Mouse (Mus musculus) liver, embryonic 14.5 days (tissue): Measurements from ENCODE around the gene Rab3il1. TPM values are rescaled to one million over a fixed set of nuclear protein-coding genes. Genes with fewer than 3 reads are reported as not detected.

Experiments
- ATAC-seq: fragments of 200-750 bp; cut with Nextera tagmentation; 2 replicates; pipeline ENCODE4 v1.8.0; 2017; ENCODE audit warnings: moderate number of reproducible peaks, mild to moderate bottlenecking, moderate library complexity; ENCODE audit not compliant: insufficient read depth
- DNase-seq, 3 experiments: peaks; one replicate each; pipeline ENCODE4 v3.0.0-alpha.2; 2012 to 2013; ENCODE audit warnings: low read depth in 3 of 3, low spot score in 3 of 3
- H3K27ac ChIP-seq: fragments of 300-500 bp; sonication (generic); 2 replicates; pipeline ENCODE4 v1.5.1; 2014; ENCODE audit warnings: moderate library complexity, mild to moderate bottlenecking, control low read depth, inconsistent platforms
- H3K27me3 ChIP-seq: fragments of 300-500 bp; sonication (generic); 2 replicates; pipeline ENCODE4 v1.6.1; 2014; ENCODE audit warnings: mild to moderate bottlenecking, low read length, moderate library complexity; ENCODE audit not compliant: control insufficient read depth, insufficient read depth
- H3K36me3 ChIP-seq: fragments of 300-500 bp; sonication (generic); replicated peaks from 2 replicates; pipeline ENCODE4 v1.6.1; 2014; ENCODE audit warnings: low read depth; ENCODE audit not compliant: control insufficient read depth, insufficient read depth
- H3K4me1 ChIP-seq, 2 experiments: fragments of 200-500 bp in 1 of 2; fragments of 300-500 bp in 1 of 2; sonication (generic) in 1 of 2; replicated peaks; 2 replicates each; pipeline ENCODE4 v1.6.1; 2012 to 2014; ENCODE audit warnings: antibody characterized with exemption in 1 of 2, inconsistent platforms in 1 of 2, low read length in 1 of 2; ENCODE audit not compliant: control insufficient read depth in 2 of 2, insufficient read depth in 2 of 2
- H3K4me2 ChIP-seq: fragments of 300-500 bp; sonication (generic); 2 replicates; pipeline ENCODE4 v1.6.1; 2014; ENCODE audit warnings: low read depth, mild to moderate bottlenecking, control low read depth, moderate library complexity
- H3K4me3 ChIP-seq, 2 experiments: fragments of 200-500 bp in 1 of 2; fragments of 300-500 bp in 1 of 2; sonication (generic) in 1 of 2; 2 replicates each; pipeline ENCODE4 v1.5.1; 2012 to 2014; ENCODE audit warnings: low read depth in 2 of 2, low read length in 2 of 2, mild to moderate bottlenecking in 2 of 2, control low read depth in 1 of 2, inconsistent platforms in 1 of 2, moderate library complexity in 1 of 2; ENCODE audit not compliant: insufficient read depth in 1 of 2
- H3K9ac ChIP-seq: fragments of 300-500 bp; sonication (generic); replicated peaks from 2 replicates; pipeline ENCODE4 v1.6.1; 2014; ENCODE audit warnings: mild to moderate bottlenecking, control low read depth, moderate library complexity
- H3K9me3 ChIP-seq: fragments of 300-500 bp; sonication (generic); 2 replicates; pipeline ENCODE4 v1.6.1; 2016; ENCODE audit warnings: low read length, mixed read lengths; ENCODE audit not compliant: control insufficient read depth
- CTCF ChIP-seq: IDR thresholded peaks from 2 replicates; pipeline ENCODE4 v1.5.1; 2016; ENCODE audit warnings: antibody characterized with exemption, low read depth, control low read depth
- EP300 ChIP-seq: IDR thresholded peaks from 2 replicates; pipeline ENCODE4 v1.6.1; 2016; ENCODE audit warnings: antibody characterized with exemption, low read depth
- WGBS: fragments of 180-500 bp; shearing (Covaris S2); extraction: QIAGEN DNeasy Blood & Tissue Kit; methylation state at CpG from one replicate; pipeline ENCODE4 v1.1.7; 2014; ENCODE audit not compliant: insufficient replicate concordance; 5-methylcytosine and 5-hydroxymethylcytosine counted together
- polyA plus RNA-seq, 2 experiments: library from polyadenylated mRNA; depleted of rRNA in 1 of 2; stranded (reverse) in 1 of 2; unstranded in 1 of 2; fragments of >200 nt; fragmentation: Nextera tagmentation in 1 of 2; extraction: Ambion mirVana in 1 of 2; gene quantifications; 2 replicates each; pipeline versions ENCODE4 v1.2.1 to v1.2.3; 2012 to 2014

Gene Rab3il1
- polyA plus RNA-seq, 2 experiments = 122 to 240 TPM

GRCm38 (mm10) chr19:10071166-10071565 lies 69.7 kb downstream of the Rab3il1 start:
- H3K27ac ChIP-seq = no peak overlapping the region

GRCm38 (mm10) chr19:10071892-10072291 lies 70.4 kb downstream of the Rab3il1 start:
- Histone ChIP-seq H3K4me2 (no peak overlapping the region), H3K4me1 (no peaks in the 10 kb centered on the region; a peak in 1 of 4 replicates), H3K4me3 (no peak overlapping the region), H3K27me3 (no peaks in the 10 kb centered on the region), H3K36me3 (peaks cover 35% of the 10 kb centered on the region), H3K9ac (no peak overlapping the region), H3K27ac (no peak overlapping the region), H3K9me3 (no peaks in the 10 kb centered on the region)
- no peak for ATAC-seq
- no peak for DNase-seq
- WGBS = 68% methylated on average over 4 of the region's 4 CpGs
- TF ChIP-seq EP300 (no peak), CTCF (no peak)

More at GRCm38 (mm10) chr19:10071166-10071565, 69.7 kb downstream of the Rab3il1 start:
- DNase-seq (no peak), ATAC-seq (no peak)
- Histone ChIP-seq H3K4me3 (no peak overlapping the region), H3K9ac (no peak overlapping the region), H3K4me2 (no peak overlapping the region), H3K36me3 (peaks cover 29% of the 10 kb centered on the region), H3K9me3 (no peaks in the 10 kb centered on the region), H3K27me3 (no peaks in the 10 kb centered on the region), H3K4me1 (peaks cover 0 to 4% of the 10 kb centered on the region in 2 experiments; a peak in 3 of 4 replicates)
- WGBS = 74% methylated on average over 5 of the region's 5 CpGs
- TF ChIP-seq CTCF (no peak), EP300 (no peak)

- whole genome bisulfite sequencing = 73% methylated on average over 5 of the region's 5 CpGs
Observed at GRCm38 (mm10) chr19:10073145-10073544, 71.7 kb downstream of the Rab3il1 start.

GRCm38 (mm10) chr19:10078392-10078791 lies 76.9 kb downstream of the Rab3il1 start:
- ATAC-seq (no peak), DNase-seq (no peak)
- Histone ChIP-seq H3K27ac (no peak overlapping the region), H3K4me3 (no peak overlapping the region), H3K4me1 (no peaks in the 10 kb centered on the region), H3K9me3 (no peaks in the 10 kb centered on the region), H3K27me3 (no peaks in the 10 kb centered on the region), H3K9ac (no peak overlapping the region), H3K4me2 (no peak overlapping the region), H3K36me3 (peaks cover 50% of the 10 kb centered on the region)
- WGBS = 79% methylated on average over 6 of the region's 6 CpGs
- TF ChIP-seq EP300 (no peak), CTCF (no peak)

More at GRCm38 (mm10) chr19:10073145-10073544, 71.7 kb downstream of the Rab3il1 start:
- no peak for ATAC-seq
- H3K4me1 ChIP-seq = no peaks in the 10 kb centered on the region
- no peak overlapping the region for H3K27ac ChIP-seq
- peaks cover 37% of the 10 kb centered on the region for H3K36me3 ChIP-seq
- H3K4me3 ChIP-seq = no peak overlapping the region
- no peak for DNase-seq
- H3K9ac ChIP-seq = no peak overlapping the region
- H3K27me3 ChIP-seq = no peaks in the 10 kb centered on the region
- no peaks in the 10 kb centered on the region for H3K9me3 ChIP-seq
- no peak for TF ChIP-seq EP300
- TF ChIP-seq CTCF = no peak
- H3K4me2 ChIP-seq = no peak overlapping the region

- TF ChIP-seq EP300 = no peak
- no peak for TF ChIP-seq CTCF
- DNase-seq (no peak), ATAC-seq (no peak)
- no peaks in the 10 kb centered on the region for H3K9me3 ChIP-seq
- peaks cover 42% of the 10 kb centered on the region for H3K36me3 ChIP-seq
- H3K4me3 ChIP-seq = no peak overlapping the region
- H3K27ac ChIP-seq = no peak overlapping the region
- no peak overlapping the region for H3K4me2 ChIP-seq
- no peaks in the 10 kb centered on the region for H3K4me1 ChIP-seq
- no peaks in the 10 kb centered on the region for H3K27me3 ChIP-seq
- no peak overlapping the region for H3K9ac ChIP-seq
- 86% methylated on average over 7 of the region's 7 CpGs for WGBS
Observed at GRCm38 (mm10) chr19:10080384-10080783, 78.9 kb downstream of the Rab3il1 start.
